Mouse (Mus musculus) stomach, adult 2 months (tissue): ENCODE measurements around the gene Rapgef4. TPM values are rescaled to one million over a fixed set of nuclear protein-coding genes. Genes with fewer than 3 reads are reported as not detected.

ENCODE experiments used
- polyA plus RNA-seq: library from polyadenylated mRNA; depleted of rRNA; stranded (reverse); fragments of >200 nt; gene quantifications from 2 replicates; pipeline ENCODE4 v1.2.3, GENCODE M21; 2012; rRNA removed

Gene Rapgef4
- 1.4 and 2.7 TPM in 2 replicates for polyA plus RNA-seq

GRCm38 (mm10) chr2:71980771-71981342, at the start of gene Rapgef4:
Gene Rapgef4 (plus strand): TSS chr2:71981240.

GRCm38 (mm10) chr2:72285256-72285887, 304.3 kb downstream of the Rapgef4 start, which contains the start of gene Map3k20:
Gene Map3k20 (plus strand): TSS chr2:72285637.

Other genes with a start within 250 kb of the Rapgef4 start
- gene Itga6, start 235.6 kb upstream of the Rapgef4 start, polyA plus RNA-seq = 14.4 and 20.9 TPM in 2 replicates
- gene Pdk1, start 108.0 kb upstream of the Rapgef4 start, polyA plus RNA-seq = 10.7 and 22.8 TPM in 2 replicates